Mouse (Mus musculus) neural tube, embryonic 12.5 days (tissue): ENCODE results near the gene Mrps11. TPM values are rescaled to one million over a fixed set of nuclear protein-coding genes. Genes with fewer than 3 reads are reported as not detected.

Source experiments
- polyA plus RNA-seq: library from polyadenylated mRNA; unstranded; fragments of >200 nt; fragmentation: Nextera tagmentation; extraction: Ambion mirVana; gene quantifications from 2 replicates; pipeline ENCODE4 v1.2.1, GENCODE M21; 2016

The Mrps11 gene
- polyA plus RNA-seq, 1 experiment from 2014 or later: 70.8 TPM

Other genes starting within 250 kb of the Mrps11 start
- 14.2 and 17.6 TPM in 2 replicates for gene Ntrk3, start 45.1 kb upstream of the Mrps11 start, polyA plus RNA-seq
- gene Mrpl46, start 412 bp downstream of the Mrps11 start, polyA plus RNA-seq: 61.3 and 65.2 TPM in 2 replicates
- 19.7 TPM in 2 replicates for gene Det1, start 64.1 kb downstream of the Mrps11 start, polyA plus RNA-seq
- gene Aen, start 112.7 kb downstream of the Mrps11 start, polyA plus RNA-seq: 47.6 and 48.0 TPM in 2 replicates
- 0.38 and 0.41 TPM in 2 replicates for gene Isg20, start 130.3 kb downstream of the Mrps11 start, polyA plus RNA-seq